Mouse (Mus musculus) mouse embryonic stem cell (cell line): Measurements from ENCODE around the gene Gm6657.

Experiments
- in situ Hi-C, 2 experiments: fragments of 300-500 bp; cut with MboI; formaldehyde crosslinking; loops; 1 replicate in 1 of 2; 3 replicates in 1 of 2; pipeline ENCODE4 v1.14.3; 2019 to 2020; ENCODE audit warnings: low sequenced_read_pairs in 2 of 2, low pct_unique_long_range_greater_than_20kb in 1 of 2, mixed read lengths in 1 of 2; ENCODE audit not compliant: unreplicated experiment in 1 of 2

The Gm6657 gene

GRCm38 (mm10) chr12:78248366-78248765 is 54.3 kb downstream of the Gm6657 start:
- in situ Hi-C loops, result no loop called here

DNA sequence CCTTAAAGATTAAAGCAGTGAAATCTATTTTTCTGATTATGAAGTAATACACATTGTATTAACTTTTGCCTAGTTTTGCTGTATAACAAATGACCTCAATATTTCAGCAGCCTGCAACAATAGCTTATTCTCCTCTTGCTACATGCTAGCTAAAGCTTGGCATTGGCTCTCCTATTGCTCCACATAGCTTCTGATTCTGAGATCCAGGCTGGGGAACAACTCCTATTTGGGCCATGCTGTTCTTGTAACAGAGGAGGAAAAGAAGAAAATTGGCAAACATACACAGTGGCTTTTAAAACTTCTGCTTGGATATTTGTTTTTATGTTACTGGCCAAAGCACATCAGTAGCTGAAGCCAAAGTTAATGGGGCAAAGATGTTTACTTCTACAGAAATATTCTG is 55.1 kb downstream of the Gm6657 start:
- in situ Hi-C loops, result no loop called here
